Mouse (Mus musculus): ENCODE results near the gene Kdelr3. TPM values are rescaled to one million over a fixed set of nuclear protein-coding genes. Genes with fewer than 3 reads are reported as not detected.

The Kdelr3 gene
- polyA plus RNA-seq (2017; shearing (Covaris generic)), result not detected

GRCm38 (mm10) chr15:79516171-79517096 is at the start of gene Kdelr3:
TSS of gene Kdelr3 (plus strand) at chr15:79516411.
- no peak for ATAC-seq

DNA sequence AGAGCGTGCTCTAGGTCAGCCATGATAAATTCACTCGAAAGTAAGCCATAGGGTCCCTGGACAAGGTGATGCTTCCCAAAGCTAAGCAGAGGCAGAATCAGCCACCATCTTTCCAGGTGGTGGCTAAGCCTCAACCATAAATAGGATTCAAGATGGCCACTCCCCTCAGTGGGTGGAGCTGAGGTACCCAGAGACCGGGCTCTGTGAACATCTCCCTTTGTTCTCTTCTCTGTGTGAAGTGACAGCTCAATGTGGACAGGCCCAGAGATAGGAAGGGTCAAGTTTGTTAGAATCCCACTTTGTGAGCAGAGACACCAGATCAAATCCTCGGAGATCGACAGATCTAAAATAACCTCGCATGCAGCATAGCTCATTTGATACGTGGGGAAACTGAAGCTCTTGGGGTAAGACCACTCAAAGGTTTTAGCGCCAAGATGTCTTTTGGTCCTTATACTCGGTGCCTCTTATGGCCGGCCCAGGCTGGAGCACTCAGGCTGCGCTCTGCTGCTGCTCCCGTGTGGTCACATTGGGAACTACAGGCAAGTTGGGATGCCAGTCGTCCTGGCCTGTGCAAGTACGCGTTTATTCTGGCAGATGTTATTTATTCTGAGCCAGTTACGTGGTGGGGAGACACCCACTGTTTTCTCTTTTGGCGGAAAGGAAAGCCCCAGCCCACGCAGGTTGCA is 49.5 kb upstream of the Kdelr3 start:
- no peak for ATAC-seq

DNA sequence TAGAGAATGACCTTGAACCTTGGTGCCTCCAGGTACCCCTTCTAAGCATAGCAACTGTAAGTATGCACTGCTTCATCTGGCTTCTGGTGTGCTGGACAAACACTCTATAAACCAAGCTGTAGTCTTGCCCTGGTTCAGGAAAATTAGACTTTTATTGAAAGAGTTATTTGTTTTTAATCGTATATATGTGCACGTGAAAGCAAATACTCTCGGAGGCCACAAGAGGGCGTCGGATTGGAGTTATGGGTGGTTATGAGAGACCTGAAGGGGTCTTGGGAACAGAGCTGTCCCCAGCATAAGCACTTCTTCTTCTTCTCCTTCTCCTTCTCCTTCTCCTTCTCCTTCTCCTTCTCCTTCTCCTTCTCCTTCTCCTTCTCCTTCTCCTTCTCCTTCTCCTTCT is 46.6 kb upstream of the Kdelr3 start:
- ATAC-seq, result no peak

DNA sequence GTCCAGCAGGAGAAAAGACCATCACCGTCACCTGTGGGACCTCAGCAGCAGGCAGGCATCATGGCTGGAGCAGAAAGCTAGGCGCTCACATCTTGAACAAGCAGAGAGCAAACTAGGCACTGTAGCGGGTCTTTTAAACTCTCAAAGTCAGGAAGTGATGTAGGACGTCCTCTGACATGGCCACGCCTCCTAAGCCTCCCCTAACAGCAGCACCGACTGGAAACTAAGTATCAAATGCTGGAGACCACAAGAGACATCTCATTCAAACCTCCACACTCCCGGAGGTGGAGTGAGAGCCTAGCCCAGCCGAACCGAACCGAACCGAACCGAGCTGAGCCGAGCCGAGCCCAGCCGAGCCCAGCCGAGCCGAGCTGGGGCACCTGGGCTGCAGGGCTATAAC is 45.6 kb upstream of the Kdelr3 start:
- no peak for ATAC-seq

GRCm38 (mm10) chr15:79471095-79471494 is 45.1 kb upstream of the Kdelr3 start:
- ATAC-seq, result no peak

GRCm38 (mm10) chr15:79473042-79473441 is 43.2 kb upstream of the Kdelr3 start:
- no peak for ATAC-seq

- ATAC-seq, result no peak
Measured at GRCm38 (mm10) chr15:79473638-79474355, 42.4 kb upstream of the Kdelr3 start.

- ATAC-seq, result no peak
Measured at GRCm38 (mm10) chr15:79477227-79477626, 39.0 kb upstream of the Kdelr3 start.

- no peak for ATAC-seq
Measured at GRCm38 (mm10) chr15:79481181-79481688, 35.0 kb upstream of the Kdelr3 start.

DNA sequence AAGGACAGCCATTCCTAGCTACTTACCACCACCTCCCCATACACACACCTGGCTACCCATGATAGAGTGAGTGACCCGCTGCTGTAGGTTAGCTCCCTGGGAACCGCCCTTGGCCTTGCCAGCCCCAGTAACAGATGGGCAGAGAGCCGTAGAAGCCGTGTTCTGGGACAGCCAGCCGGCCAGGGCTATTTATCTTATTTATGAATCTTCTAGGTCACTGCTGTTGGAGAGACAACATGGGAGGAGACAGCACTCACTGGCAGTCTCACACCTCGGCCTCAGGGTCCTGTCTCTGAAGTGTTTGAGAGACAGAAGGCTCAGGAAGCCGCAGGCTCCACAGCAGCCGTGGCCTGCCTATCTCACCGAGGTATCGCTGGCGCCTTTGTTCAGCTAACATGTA is 26.7 kb upstream of the Kdelr3 start:
- no peak for ATAC-seq

DNA sequence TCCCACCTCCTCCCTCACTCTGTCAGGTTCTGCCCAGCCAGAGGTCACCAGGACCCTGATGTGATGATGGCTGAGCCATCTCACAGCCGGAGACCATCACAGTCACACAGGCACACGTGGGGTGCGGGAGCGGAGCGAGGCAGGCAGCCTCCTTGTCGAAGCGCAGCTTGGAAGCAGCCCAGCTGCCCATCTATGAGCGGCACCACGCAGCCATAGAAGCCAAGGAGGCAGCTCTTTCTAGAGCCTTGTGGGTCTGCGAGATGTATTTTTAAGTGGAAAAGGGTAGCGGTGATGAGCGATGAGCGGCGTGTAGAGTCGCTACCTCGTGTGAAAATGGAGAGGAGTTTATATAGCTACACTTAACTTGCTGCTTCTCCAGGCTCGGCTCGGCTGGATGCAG is 22.7 kb upstream of the Kdelr3 start:
- ATAC-seq, result no peak

DNA sequence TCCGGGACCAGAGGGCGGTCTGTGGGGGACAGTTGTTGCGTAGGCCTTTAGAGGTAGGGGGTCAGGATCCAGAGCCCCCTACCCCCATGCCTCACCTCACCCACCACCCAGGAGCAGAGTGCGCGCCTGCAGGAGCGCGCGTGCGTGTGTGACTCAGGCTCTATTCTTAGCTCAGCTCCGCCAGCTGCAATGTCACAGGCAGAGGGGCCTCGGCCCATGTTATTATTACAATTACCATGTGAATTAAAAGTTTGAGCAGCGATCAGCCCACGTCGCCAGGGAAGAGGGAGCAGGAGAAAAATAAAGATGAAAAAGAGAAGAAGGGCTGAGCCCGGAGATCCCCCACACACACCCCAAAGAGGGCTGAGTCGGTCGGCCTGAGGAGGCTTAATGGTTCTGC is 16.1 kb upstream of the Kdelr3 start:
- ATAC-seq, result no peak

DNA sequence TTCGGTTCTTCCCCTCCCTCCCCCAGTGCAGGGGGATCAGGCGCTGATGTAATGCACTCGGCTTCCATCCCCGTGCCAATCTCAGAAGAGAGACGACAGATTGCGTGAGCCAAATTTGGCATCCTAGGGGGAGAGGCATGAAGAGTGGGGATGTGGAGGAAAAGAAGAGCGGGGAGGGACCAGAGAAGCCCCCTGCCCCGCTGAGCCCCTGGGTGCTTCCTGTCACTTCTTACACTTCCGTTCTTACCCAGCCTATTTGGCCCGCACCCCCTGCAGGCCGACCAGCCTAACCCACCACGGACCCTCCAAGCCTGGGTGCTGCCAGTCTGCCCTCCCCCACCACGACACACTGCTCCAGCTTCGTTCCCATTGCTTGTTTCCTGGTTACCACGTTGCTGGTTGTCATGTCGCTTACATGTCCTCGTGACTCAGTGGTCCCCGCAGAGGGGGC is 13.3 kb upstream of the Kdelr3 start:
- no peak for ATAC-seq

DNA sequence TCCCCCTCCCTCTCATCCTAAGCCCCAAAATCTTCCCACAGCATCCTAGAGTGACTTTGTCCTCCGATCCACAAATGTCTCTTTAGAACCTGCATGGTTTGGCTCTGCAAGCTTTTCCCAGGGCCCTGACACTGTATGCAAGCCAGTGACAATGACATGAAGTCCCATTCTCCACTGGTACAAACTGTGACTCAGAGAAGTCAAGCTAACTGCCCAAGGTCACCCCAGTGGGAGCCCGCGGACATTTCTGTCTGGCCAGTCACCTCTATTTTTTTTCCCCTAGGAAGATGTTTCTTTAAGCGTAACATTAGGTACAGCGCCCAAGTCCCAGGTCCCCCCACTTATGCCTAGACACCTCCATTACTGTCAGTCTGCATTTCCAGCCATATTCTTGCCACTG is 12.8 kb upstream of the Kdelr3 start:
- ATAC-seq, result no peak

GRCm38 (mm10) chr15:79504707-79505452 is 11.3 kb upstream of the Kdelr3 start, which contains the start of gene Kcnj4:
TSS of gene Kcnj4 (minus strand) at chr15:79505241.
- no peak for ATAC-seq

- ATAC-seq, result no peak
Measured at GRCm38 (mm10) chr15:79505616-79506283, 10.5 kb upstream of the Kdelr3 start.

GRCm38 (mm10) chr15:79506460-79506859 is 9.8 kb upstream of the Kdelr3 start:
- no peak for ATAC-seq

GRCm38 (mm10) chr15:79507055-79507828 is 9.0 kb upstream of the Kdelr3 start:
- no peak for ATAC-seq

- no peak for ATAC-seq
Measured at GRCm38 (mm10) chr15:79509998-79510397, 6.2 kb upstream of the Kdelr3 start.

- ATAC-seq, result no peak
Measured at GRCm38 (mm10) chr15:79510425-79510824, 5.8 kb upstream of the Kdelr3 start.

Data from CD4-positive, CD25-positive, alpha-beta regulatory T cell, adult 4 months (primary cell).